Mouse (Mus musculus) embryonic facial prominence, embryonic 11.5 days (tissue): ENCODE measurements around the gene Adarb1. TPM values are rescaled to one million over a fixed set of nuclear protein-coding genes. Genes with fewer than 3 reads are reported as not detected.

Source experiments
- ATAC-seq: fragments of 200-750 bp; cut with Nextera tagmentation; replicated peaks from 2 replicates; pipeline ENCODE4 v1.8.0; 2017; ENCODE audit warnings: low read depth; ENCODE audit not compliant: insufficient number of reproducible peaks, low FRiP score, low TSS enrichment
- DNase-seq: peaks from one replicate; pipeline ENCODE4 v3.0.0-alpha.2; 2015; ENCODE audit warnings: low spot score
- H3K27ac ChIP-seq: fragments of 300-500 bp; sonication (generic); replicated peaks from 2 replicates; pipeline ENCODE4 v1.5.1; 2014; ENCODE audit warnings: mild to moderate bottlenecking, low read depth, low read length, control low read depth
- H3K27me3 ChIP-seq: fragments of 300-500 bp; sonication (generic); 2 replicates; pipeline ENCODE4 v1.6.1; 2014; ENCODE audit warnings: mild to moderate bottlenecking, low read length, moderate library complexity, mixed read lengths; ENCODE audit not compliant: control insufficient read depth, insufficient read depth
- H3K36me3 ChIP-seq: fragments of 300-500 bp; sonication (generic); replicated peaks from 2 replicates; pipeline ENCODE4 v1.6.1; 2014; ENCODE audit warnings: low read depth, mild to moderate bottlenecking, low read length, moderate library complexity, mixed read lengths; ENCODE audit not compliant: control insufficient read depth, insufficient read depth
- H3K4me1 ChIP-seq: fragments of 300-500 bp; sonication (generic); 2 replicates; pipeline ENCODE4 v1.6.1; 2014; ENCODE audit warnings: low read length, mixed read lengths; ENCODE audit not compliant: control insufficient read depth, insufficient read depth
- H3K4me2 ChIP-seq: fragments of 300-500 bp; sonication (generic); 2 replicates; pipeline ENCODE4 v1.6.1; 2014; ENCODE audit warnings: low read depth, mild to moderate bottlenecking, control low read depth, low read length, moderate library complexity
- H3K4me3 ChIP-seq: fragments of 300-500 bp; sonication (generic); 2 replicates; pipeline ENCODE4 v1.5.1; 2014; ENCODE audit warnings: low read depth, low read length, control low read depth
- H3K9ac ChIP-seq: fragments of 300-500 bp; sonication (generic); replicated peaks from 2 replicates; pipeline ENCODE4 v1.6.1; 2014; ENCODE audit warnings: mild to moderate bottlenecking, control low read depth, low read length
- H3K9me3 ChIP-seq: fragments of 300-500 bp; sonication (generic); replicated peaks from 2 replicates; pipeline ENCODE4 v1.6.1; 2016; ENCODE audit warnings: mild to moderate bottlenecking, low read length, inconsistent platforms, mixed read lengths; ENCODE audit not compliant: control insufficient read depth
- WGBS: fragments of 180-500 bp; shearing (Covaris S2); extraction: QIAGEN DNeasy Blood & Tissue Kit; methylation state at CpG from one replicate; pipeline ENCODE4 v1.1.7; 2014; 5-methylcytosine and 5-hydroxymethylcytosine counted together
- polyA plus RNA-seq: library from polyadenylated mRNA; unstranded; fragments of >200 nt; fragmentation: Nextera tagmentation; extraction: Ambion mirVana; gene quantifications from 2 replicates; pipeline ENCODE4 v1.2.1, GENCODE M21; 2014

Adarb1 gene
- polyA plus RNA-seq, 1 experiment from 2014 or later = 3.6 TPM

- no peak overlapping the region for H3K27ac ChIP-seq
- H3K36me3 ChIP-seq = no peaks in the 10 kb centered on the region
- no peak overlapping the region for H3K9ac ChIP-seq
- ATAC-seq = no peak
- no peak overlapping the region for H3K4me3 ChIP-seq
- 82% methylated on average over 1 of the region's 1 CpGs for WGBS
- no peak overlapping the region for H3K4me2 ChIP-seq
- no peaks in the 10 kb centered on the region for H3K27me3 ChIP-seq
- H3K4me1 ChIP-seq = no peaks in the 10 kb centered on the region
- DNase-seq = no peak
- H3K9me3 ChIP-seq = no peaks in the 10 kb centered on the region
Measured at GRCm38 (mm10) chr10:77376056-77376455, 42.0 kb downstream of the Adarb1 start.

GRCm38 (mm10) chr10:77374948-77375347 lies 43.1 kb downstream of the Adarb1 start:
- Histone ChIP-seq H3K4me1 (no peaks in the 10 kb centered on the region), H3K27ac (no peak overlapping the region), H3K4me2 (no peak overlapping the region), H3K27me3 (no peaks in the 10 kb centered on the region), H3K4me3 (no peak overlapping the region), H3K36me3 (no peaks in the 10 kb centered on the region), H3K9ac (no peak overlapping the region), H3K9me3 (no peaks in the 10 kb centered on the region)
- DNase-seq (no peak), ATAC-seq (no peak)
- WGBS = 88% methylated on average over 1 of the region's 1 CpGs

DNA sequence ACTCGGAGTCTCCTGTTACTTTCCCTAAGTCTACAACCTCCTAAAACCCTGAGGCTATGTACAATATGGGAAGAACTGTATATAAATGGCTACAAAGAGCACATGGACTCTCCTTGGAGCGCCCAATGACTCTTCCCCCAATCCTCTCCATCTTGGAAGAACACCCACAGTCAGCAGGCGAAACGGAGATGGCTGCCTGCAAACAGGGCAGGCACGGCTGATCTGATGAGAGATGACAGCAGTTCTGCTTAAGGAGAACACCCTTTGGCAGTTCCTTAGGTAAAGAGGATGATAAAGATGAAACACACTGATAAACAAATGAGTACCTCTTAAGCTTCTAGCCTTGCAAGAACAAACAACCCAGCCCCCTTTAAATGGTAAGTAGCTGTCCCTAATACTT lies 43.7 kb downstream of the Adarb1 start:
- H3K9ac ChIP-seq = no peak overlapping the region
- ATAC-seq = no peak
- H3K4me2 ChIP-seq = no peak overlapping the region
- DNase-seq = no peak
- H3K9me3 ChIP-seq = no peaks in the 10 kb centered on the region
- no peak overlapping the region for H3K4me3 ChIP-seq
- no peaks in the 10 kb centered on the region for H3K36me3 ChIP-seq
- H3K27ac ChIP-seq = no peak overlapping the region
- no peaks in the 10 kb centered on the region for H3K4me1 ChIP-seq
- WGBS = 76% methylated on average over 5 of the region's 5 CpGs
- H3K27me3 ChIP-seq = no peaks in the 10 kb centered on the region

DNA sequence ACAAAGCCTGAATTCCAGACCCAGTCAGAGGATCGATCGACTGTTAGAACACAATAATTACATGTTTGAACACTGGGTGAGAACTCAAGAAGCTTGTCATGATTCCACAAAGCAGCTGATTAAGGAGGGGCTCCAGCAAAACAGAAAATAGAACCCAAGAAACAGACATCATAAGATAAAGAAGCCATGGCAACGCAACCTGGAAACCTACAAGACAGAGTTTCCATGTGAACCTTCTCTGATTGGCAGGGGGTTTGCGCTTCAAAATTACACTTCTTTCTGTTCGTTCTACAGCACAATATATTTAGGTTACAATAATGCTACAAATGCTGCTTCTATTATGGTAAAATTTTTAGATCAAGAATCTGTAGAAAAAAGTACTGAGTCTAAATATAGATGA lies 47.9 kb downstream of the Adarb1 start:
- Histone ChIP-seq H3K36me3 (no peaks in the 10 kb centered on the region), H3K4me3 (no peak overlapping the region), H3K9me3 (no peaks in the 10 kb centered on the region), H3K4me2 (no peak overlapping the region), H3K9ac (no peak overlapping the region), H3K27ac (no peak overlapping the region), H3K4me1 (no peaks in the 10 kb centered on the region), H3K27me3 (no peaks in the 10 kb centered on the region)
- 84% methylated on average over 5 of the region's 5 CpGs for WGBS
- no peak for ATAC-seq
- DNase-seq = no peak

DNA sequence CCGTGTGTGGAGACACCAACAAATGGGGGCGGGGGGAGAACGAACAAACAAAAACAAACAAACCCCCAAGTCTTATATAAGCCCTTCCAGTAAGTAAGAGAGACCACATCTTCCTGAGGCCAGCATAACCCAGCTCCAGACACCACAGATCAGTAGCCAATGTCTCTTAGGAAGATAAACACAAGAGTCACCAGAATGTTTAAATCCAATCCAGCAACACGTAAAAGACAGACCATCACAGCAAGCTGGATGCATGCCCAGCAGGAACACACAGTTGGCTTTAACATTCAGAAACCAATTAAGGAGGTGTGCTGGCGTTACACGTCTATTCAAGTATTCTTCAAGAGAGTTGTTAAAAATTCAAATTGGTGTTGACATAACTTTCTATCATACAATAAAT lies 50.1 kb downstream of the Adarb1 start:
- Histone ChIP-seq H3K4me1 (no peaks in the 10 kb centered on the region), H3K9ac (no peak overlapping the region), H3K4me2 (no peak overlapping the region), H3K36me3 (no peaks in the 10 kb centered on the region), H3K27ac (no peak overlapping the region), H3K9me3 (no peaks in the 10 kb centered on the region), H3K27me3 (no peaks in the 10 kb centered on the region), H3K4me3 (no peak overlapping the region)
- DNase-seq (no peak), ATAC-seq (no peak)
- 77% methylated on average over 6 of the region's 6 CpGs for WGBS

- WGBS = 92% methylated on average over 4 of the region's 4 CpGs
Measured at GRCm38 (mm10) chr10:77366959-77367358, 51.1 kb downstream of the Adarb1 start.

DNA sequence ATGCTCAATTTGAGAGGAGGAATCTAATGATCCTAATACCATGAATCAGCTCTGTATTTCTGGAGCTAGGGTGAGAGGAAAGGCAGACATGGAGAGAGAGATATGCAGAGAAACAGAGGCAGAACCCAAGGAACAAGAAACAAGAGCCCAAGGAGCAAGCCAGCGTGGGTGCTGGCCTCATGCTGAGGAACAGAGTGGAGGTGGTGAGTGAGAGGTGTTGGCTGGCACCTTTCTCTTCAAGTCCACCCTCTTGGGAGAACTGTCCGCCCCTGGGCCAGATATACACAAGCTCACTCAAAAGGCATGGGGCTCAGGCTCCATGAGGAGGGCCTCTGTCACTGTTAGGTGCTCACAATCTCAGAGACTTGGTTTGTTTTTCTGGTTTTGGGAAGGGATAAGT lies 52.9 kb downstream of the Adarb1 start:
- no peaks in the 10 kb centered on the region for H3K9me3 ChIP-seq
- no peak overlapping the region for H3K27ac ChIP-seq
- DNase-seq = no peak
- no peak for ATAC-seq
- no peaks in the 10 kb centered on the region for H3K36me3 ChIP-seq
- H3K27me3 ChIP-seq = no peaks in the 10 kb centered on the region
- H3K4me2 ChIP-seq = no peak overlapping the region
- H3K4me1 ChIP-seq = no peaks in the 10 kb centered on the region
- no peak overlapping the region for H3K4me3 ChIP-seq
- no peak overlapping the region for H3K9ac ChIP-seq
- 77% methylated on average over 2 of the region's 2 CpGs for whole genome bisulfite sequencing

More at GRCm38 (mm10) chr10:77366959-77367358, 51.1 kb downstream of the Adarb1 start:
- no peak for ATAC-seq
- Histone ChIP-seq H3K36me3 (no peaks in the 10 kb centered on the region), H3K27me3 (no peaks in the 10 kb centered on the region), H3K4me1 (no peaks in the 10 kb centered on the region), H3K9ac (no peak overlapping the region), H3K4me2 (no peak overlapping the region), H3K4me3 (no peak overlapping the region), H3K9me3 (no peaks in the 10 kb centered on the region), H3K27ac (no peak overlapping the region)
- DNase-seq = no peak

DNA sequence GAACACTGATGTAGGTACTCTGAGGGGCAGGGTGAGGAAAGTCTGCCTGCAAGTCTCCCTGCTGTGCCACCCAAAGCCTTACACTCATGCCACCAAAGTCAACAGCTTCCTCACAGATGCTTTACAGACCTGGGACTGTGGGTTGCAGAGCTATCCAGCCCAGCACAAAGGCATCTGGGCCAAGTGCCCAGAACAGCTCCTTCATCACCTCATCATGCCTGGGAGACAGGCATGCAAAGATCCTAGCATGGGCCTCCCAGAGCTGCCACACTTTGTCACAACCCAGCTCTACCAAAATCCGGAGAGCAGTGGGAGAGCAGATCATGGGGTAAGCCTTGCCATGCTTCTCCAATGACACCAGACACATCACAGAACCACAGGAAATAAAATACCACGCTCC lies 57.6 kb downstream of the Adarb1 start:
- WGBS = 71% methylated on average over 2 of the region's 2 CpGs
- no peak overlapping the region for H3K4me2 ChIP-seq
- no peak overlapping the region for H3K27ac ChIP-seq
- DNase-seq = no peak
- no peak for ATAC-seq
- H3K4me3 ChIP-seq = no peak overlapping the region
- no peak overlapping the region for H3K9ac ChIP-seq
- no peaks in the 10 kb centered on the region for H3K27me3 ChIP-seq
- H3K4me1 ChIP-seq = no peaks in the 10 kb centered on the region
- H3K9me3 ChIP-seq = no peaks in the 10 kb centered on the region
- no peaks in the 10 kb centered on the region for H3K36me3 ChIP-seq
